Mouse (Mus musculus): ENCODE results near the gene Tiam1.

Tiam1 gene

GRCm38 (mm10) chr16:89837096-89837495 lies 306.5 kb downstream of the Tiam1 start:
- no peak for DNase-seq (ENCODE audit: low spot score)

GRCm38 (mm10) chr16:89835551-89835950 lies 308.0 kb downstream of the Tiam1 start:
- DNase-seq (ENCODE audit: low spot score) = no peak

GRCm38 (mm10) chr16:89833011-89833410 lies 310.6 kb downstream of the Tiam1 start:
- DNase-seq (ENCODE audit: low spot score) = no peak

- no peak for DNase-seq (ENCODE audit: low spot score)
Measured at GRCm38 (mm10) chr16:89831172-89831571, 312.4 kb downstream of the Tiam1 start.

DNA sequence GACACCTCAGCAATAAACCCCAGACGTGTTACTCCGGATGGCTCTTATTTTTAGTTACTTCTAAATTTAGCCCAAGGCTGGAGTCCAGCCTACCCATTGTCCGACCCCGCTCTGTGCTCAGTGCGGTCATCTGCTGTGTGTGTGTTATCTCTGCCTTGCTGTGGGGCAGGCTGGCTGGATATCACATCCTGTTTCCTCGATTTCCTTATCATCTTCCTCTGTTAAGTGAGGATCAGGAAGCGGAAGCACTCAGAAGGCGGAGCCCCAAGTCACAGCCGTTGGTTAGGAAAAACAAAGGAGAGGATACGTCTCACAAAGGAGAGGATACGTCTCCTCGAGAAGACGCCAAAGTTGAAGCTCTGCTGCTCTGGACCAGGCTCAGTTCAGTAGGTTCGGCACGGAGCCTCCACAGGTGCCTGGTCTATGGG lies 313.3 kb downstream of the Tiam1 start:
- no peak for DNase-seq (ENCODE audit: low spot score)

DNA sequence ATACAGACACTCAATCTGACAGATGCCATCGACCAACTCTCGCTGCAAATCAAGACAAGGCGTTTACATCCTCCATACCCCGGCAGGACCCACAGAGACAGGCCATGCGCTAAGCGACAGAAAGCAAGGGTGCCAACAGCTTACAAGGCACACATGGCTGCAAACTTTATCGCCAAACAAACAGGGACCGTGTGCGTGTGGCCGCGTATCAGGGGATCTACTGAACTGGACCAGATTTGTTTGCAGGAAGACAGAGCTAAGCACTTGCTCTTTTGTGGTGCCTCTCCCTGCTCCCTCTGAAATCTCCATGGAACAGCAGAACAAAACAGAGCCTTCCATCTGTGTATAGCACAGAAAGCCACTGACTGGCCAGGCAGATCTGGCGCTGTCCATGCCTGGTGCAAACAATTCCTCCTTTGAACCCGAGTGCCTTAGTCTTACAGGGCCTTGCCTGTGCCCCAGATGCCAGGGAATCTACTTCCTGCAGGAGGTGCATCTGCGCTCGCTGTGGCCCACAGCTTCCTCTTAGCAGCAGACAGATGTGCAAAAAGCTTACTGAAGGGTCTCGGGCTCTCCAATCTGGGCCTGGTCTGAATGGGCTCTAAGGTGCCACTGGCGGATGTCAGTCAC lies 316.0 kb downstream of the Tiam1 start:
- no peak for DNase-seq (ENCODE audit: low spot score)

GRCm38 (mm10) chr16:89825875-89826274 lies 317.7 kb downstream of the Tiam1 start:
- no peak for DNase-seq (ENCODE audit: low spot score)

- no peak for DNase-seq (ENCODE audit: low spot score)
Measured at GRCm38 (mm10) chr16:89822882-89823281, 320.7 kb downstream of the Tiam1 start.

- no peak for DNase-seq (ENCODE audit: low spot score)
Measured at GRCm38 (mm10) chr16:89818661-89819060, 324.9 kb downstream of the Tiam1 start.

GRCm38 (mm10) chr16:89817861-89818630 lies 325.5 kb downstream of the Tiam1 start:
- DNase-seq (ENCODE audit: low spot score) = no peak

DNA sequence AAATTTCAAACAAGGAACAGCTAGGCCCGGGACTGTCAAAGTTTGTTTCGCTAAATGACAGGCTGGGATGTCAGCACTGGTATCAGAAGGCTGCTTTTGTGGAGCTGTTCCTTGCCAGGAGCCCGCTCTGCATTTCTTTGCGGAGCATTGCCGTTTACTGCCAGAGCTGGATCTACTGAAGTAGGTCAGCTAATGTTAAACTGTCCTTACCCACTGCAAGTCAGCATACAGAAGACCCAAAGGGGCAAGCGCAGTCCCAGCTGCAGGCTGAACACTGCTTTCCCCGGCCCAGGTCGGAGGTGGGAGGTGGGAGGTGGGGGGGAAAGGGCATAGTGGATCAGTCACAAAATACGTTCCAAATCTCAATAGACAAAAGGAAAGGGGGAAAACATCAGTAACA lies 326.3 kb downstream of the Tiam1 start:
- no peak for DNase-seq (ENCODE audit: low spot score)

DNA sequence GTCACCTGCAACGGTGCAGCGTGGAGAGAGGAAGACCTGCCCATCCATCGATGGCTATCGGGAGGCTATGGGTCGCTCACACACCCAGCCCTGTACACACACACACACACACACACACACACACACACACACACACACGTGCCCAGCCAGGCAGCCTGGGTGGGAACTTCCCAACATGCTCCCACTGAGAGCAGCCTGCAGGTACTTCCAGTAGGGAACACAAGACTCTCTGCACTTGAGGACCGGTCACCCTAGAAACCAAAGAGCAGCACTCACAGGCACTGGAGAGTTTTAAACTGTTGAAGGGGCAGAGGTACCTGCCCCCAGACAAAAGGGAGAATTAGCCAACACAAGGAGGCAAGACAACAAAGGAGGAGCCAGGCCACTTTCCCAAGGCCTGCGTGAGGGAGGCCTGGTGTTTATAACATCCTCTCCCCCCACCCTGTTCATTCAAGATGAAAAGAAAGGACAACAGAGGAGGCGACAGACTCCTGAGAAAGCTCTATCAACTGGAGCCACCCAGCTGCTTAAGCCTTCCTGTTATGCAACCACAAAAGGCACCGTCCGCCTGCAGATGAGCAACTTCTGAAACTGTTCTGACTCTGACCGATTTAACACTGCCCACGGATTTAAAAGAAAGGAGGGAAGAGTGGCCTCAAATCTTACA lies 326.9 kb downstream of the Tiam1 start:
- no peak for DNase-seq (ENCODE audit: low spot score)

DNA sequence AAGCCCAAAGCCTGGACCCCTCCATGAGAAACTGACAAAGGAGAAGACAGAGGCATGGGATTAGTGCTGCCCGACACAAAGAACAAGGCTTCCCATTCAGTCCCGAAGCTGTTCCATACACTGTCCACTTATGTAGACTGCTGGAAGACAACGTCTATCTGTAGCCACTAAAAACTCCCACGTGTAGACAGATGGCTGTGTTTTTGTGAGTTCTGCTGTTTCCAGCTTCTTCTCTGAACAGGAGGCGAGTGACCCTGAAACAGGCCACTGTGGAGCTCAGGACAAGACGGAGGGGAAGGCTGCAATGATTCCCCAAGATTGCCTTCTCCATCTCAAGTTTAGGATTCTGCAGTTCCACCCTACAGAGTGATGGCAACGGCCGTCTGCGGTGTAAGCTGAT lies 330.0 kb downstream of the Tiam1 start:
- no peak for DNase-seq (ENCODE audit: low spot score)

GRCm38 (mm10) chr16:89812891-89813290 lies 330.7 kb downstream of the Tiam1 start:
- no peak for DNase-seq (ENCODE audit: low spot score)

DNA sequence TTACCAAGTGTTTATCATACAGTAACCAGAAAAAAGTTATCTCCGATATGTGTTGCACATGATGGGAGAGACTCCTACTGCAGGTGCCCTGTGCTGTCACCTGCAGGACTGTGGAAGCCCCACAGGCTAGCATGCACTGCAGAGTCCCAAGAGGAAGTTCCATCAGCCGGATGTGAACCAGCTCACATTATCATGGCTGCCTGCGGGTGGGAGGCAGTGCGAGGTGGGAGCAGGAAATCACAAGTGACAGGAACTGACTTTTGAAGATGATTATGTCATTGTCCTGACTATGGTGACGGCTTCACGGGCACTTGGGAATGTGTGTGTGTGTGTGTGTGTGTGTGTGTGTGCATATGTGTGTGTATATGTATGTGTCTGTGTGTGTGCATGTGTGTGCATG lies 333.2 kb downstream of the Tiam1 start:
- DNase-seq (ENCODE audit: low spot score) = no peak

DNA sequence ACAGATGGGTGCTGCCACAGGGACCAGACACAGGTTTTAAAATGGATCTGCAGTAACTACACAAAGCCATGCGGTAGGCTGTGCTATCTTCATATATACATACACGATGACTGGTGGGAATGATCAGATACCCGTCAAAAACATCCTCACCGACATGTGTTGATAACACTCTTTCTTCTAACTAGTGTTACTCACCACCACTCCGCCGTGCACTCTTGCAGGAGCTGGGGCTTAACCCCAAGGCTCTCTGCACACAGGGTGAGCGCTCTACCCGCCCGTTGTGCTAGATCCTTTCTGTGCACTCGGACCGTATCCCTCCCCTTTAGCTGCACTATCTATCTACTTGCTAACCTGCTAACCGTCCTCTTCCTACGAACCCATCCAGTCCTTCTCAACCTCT lies 335.4 kb downstream of the Tiam1 start:
- no peak for DNase-seq (ENCODE audit: low spot score)

DNA sequence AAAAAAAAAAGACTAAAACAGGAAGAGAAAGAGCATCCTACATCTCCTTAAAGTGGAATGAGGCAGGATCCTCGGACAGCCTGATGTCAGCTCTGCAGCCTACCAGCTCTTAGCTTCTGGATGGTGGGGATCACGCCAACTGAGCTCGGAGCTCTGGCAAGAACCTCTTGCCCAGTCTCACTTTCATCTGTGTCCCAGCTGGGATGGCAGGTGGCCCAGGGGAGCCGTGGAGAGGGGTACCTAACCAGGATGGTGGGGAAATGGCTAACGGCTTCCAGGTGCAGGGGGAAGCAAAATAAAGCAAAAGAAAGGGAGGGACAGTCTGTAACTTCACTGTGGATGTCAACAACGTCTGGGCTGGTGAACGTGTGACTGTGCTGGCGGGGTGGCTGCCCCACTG lies 337.6 kb downstream of the Tiam1 start:
- DNase-seq (ENCODE audit: low spot score) = no peak

DNA sequence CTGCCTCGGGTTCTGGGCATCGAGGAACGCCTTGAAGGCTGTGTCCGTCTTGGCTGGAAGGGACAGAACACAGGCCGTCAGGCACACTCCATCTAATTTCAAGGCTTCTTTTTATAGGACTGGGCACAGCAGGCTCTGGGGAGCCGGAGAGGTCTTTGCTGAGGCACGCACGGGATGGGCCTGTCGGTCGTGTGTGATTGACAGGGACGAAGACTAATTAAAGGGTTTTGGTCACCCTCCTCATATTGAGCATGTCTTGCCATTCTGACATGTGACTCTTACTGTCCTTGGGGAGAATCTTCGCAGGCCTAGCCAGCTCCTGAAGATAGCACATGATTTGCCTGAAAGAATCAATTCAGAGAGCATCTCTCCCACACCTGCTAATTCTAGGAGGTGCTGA lies 338.4 kb downstream of the Tiam1 start:
- DNase-seq (ENCODE audit: low spot score) = no peak

DNA sequence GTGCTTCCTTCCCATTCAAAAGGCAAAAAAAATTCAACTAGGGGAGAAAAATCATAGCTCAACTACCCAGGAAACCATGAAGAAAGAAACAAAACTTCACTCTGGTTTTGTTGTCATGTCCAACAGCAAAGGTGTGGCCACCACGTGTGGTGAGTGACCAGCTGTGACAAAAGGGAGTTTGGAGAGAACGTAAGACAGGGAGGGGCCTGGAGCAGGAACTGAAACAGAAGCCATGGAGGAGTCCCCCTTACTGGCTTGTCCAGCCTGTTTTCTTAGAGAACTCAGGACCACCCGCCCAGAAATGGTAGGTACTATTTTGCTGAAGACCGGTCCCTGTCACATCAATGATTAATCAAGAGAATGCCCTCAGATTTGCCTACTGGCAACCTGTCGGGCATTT lies 342.1 kb downstream of the Tiam1 start:
- no peak for DNase-seq (ENCODE audit: low spot score)

DNA sequence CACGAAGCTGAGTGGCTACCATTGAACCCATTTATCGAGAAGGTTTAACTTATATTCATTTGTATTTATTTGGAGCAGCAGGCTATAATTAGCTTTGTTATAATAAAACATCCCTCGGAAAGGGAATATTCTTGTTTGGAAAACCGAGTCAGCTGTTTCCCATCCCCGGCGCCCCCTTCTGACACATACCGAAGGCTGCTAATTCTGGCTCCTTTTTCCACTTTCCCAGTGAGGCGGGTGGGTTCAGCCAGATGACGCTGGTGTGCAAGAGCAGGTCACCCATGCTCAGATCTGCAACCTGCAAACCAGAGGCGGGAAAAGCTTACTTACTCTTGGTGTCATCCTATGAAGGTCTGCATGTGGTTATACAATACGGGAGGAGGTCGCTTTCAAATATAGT lies 343.8 kb downstream of the Tiam1 start:
- no peak for DNase-seq (ENCODE audit: low spot score)

- no peak for DNase-seq (ENCODE audit: low spot score)
Measured at GRCm38 (mm10) chr16:89796566-89796965, 347.0 kb downstream of the Tiam1 start.

DNA sequence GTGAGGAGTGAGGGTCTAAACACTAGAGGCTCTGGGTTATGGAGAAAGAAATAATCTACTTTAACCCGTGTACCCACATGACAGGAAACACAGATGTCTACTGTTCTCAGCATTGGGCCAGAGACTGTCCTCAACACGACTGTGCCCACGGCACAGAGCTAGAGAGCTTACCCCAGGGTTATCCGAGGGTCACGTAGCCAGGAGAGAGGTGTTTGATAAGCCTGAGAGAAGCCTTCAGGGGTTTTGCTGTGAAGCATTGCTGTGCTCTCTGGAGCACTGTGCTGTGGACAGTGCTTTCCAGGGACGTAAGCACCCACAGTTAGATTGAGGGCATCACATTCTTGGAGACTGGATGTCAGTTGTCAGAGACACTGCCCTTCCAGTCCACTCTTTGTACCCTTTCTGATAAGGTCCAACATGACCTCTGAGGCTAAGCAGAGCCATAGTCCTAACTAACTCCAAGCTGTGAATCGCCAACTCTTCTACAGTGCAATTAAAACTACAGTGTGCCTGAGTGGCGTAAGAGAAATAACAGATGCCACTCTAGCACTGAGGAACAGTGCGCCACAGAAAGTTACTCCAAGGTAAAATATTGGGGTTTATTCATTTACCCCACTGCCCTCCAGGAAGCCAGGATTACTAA lies 353.7 kb downstream of the Tiam1 start:
- no peak for DNase-seq (ENCODE audit: low spot score)

DNA sequence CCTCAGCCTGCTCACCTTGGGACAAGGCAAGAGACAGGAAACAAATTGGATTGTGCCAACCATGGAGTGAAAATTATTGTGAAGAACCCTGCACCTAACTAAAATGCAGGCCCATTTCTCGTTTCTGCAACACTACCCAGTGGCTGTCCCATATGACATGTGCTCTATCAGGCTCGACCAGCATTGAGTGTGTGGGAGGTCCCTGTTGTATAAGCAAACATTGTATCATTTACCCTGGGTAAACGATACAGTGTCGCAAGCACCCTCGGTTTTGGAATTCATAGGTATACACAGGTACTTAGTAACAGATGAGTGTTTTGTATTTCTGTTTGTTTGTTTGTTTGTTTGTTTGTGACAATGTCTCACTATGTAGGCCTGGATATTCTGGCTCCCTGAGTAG lies 357.8 kb downstream of the Tiam1 start:
- DNase-seq (ENCODE audit: low spot score) = no peak

Measured in ovary, postnatal 10 days (tissue).